Mouse (Mus musculus) layer of hippocampus, postnatal 36 days (tissue): ENCODE data around the gene A730061H03Rik. TPM values are rescaled to one million over a fixed set of nuclear protein-coding genes. Genes with fewer than 3 reads are reported as not detected.
A peak's percentile ranks its signal among the peaks of the same experiment; 100 is the strongest.

Experiments
- DNase-seq, 2 experiments: peaks; one replicate each; pipeline ENCODE4 v3.0.0; 2022
- total RNA-seq, 2 experiments: library from RNA; stranded (reverse); gene quantifications; 2 replicates each; pipeline ENCODE4 v1.2.3; 2021

Gene A730061H03Rik
- total RNA-seq, 2 experiments from 2014 or later, result 1.3 to 1.4 TPM

GRCm38 (mm10) chr14:55551347-55551746, 8.9 kb downstream of the A730061H03Rik start:
- no peak for DNase-seq

- DNase-seq, result no peak
These were observed 10.0 kb downstream of the A730061H03Rik start for GRCm38 (mm10) chr14:55550191-55550590.

- DNase-seq, result no peak
These were observed 15.9 kb downstream of the A730061H03Rik start for GRCm38 (mm10) chr14:55544334-55544733.

GRCm38 (mm10) chr14:55542268-55542667, 17.9 kb downstream of the A730061H03Rik start:
- no peak for DNase-seq

GRCm38 (mm10) chr14:55540787-55541321, 19.4 kb downstream of the A730061H03Rik start:
- peak; percentile 75 to 76 for DNase-seq

- DNase-seq, result peak; percentile 73 to 78
These were observed 20.0 kb downstream of the A730061H03Rik start, which contains the start of gene Pck2 for GRCm38 (mm10) chr14:55540067-55540786. TSS of gene Pck2 (plus strand) at chr14:55540266.

- no peak for DNase-seq
These were observed 24.0 kb downstream of the A730061H03Rik start for GRCm38 (mm10) chr14:55536116-55536745.

GRCm38 (mm10) chr14:55527940-55528339, 32.3 kb downstream of the A730061H03Rik start:
- no peak for DNase-seq

- DNase-seq, result no peak
These were observed 33.5 kb downstream of the A730061H03Rik start for GRCm38 (mm10) chr14:55526674-55527073.

- no peak for DNase-seq
These were observed 35.4 kb downstream of the A730061H03Rik start, which contains the start of gene Nrl for GRCm38 (mm10) chr14:55524785-55525184. TSS of gene Nrl (minus strand) at chr14:55524981.

GRCm38 (mm10) chr14:55524062-55524461, 36.1 kb downstream of the A730061H03Rik start:
- no peak for DNase-seq

GRCm38 (mm10) chr14:55520451-55521361, 39.5 kb downstream of the A730061H03Rik start:
- DNase-seq, result no peak

- no peak for DNase-seq
These were observed 40.6 kb downstream of the A730061H03Rik start for GRCm38 (mm10) chr14:55519604-55520003.

- DNase-seq, result peak; percentile 74 to 79
These were observed 41.3 kb downstream of the A730061H03Rik start for GRCm38 (mm10) chr14:55518897-55519296.

GRCm38 (mm10) chr14:55515846-55516245, 44.4 kb downstream of the A730061H03Rik start:
- no peak for DNase-seq

- no peak for DNase-seq
These were observed 46.3 kb downstream of the A730061H03Rik start for GRCm38 (mm10) chr14:55513927-55514326.

- peak; percentile 80 for DNase-seq
These were observed 49.2 kb downstream of the A730061H03Rik start for GRCm38 (mm10) chr14:55511037-55511436.

GRCm38 (mm10) chr14:55510125-55510731, 50.0 kb downstream of the A730061H03Rik start, which contains the start of gene Cpne6:
TSS of gene Cpne6 (plus strand) at chr14:55510445.
- peak; percentile 60 to 69 for DNase-seq
